Mouse (Mus musculus) yolk sac, embryonic 10.5 days (tissue): ENCODE data around the gene Ercc1.
A peak's percentile ranks its signal among the peaks of the same experiment; 100 is the strongest.

ENCODE experiments used
- DNase-seq: peaks from one replicate; pipeline ENCODE4 v3.0.0-alpha.2; 2017; ENCODE audit warnings: low spot score

Ercc1 gene

GRCm38 (mm10) chr7:19309278-19309883 lies 35.2 kb upstream of the Ercc1 start:
- no peak for DNase-seq

GRCm38 (mm10) chr7:19309884-19310641 lies 34.5 kb upstream of the Ercc1 start, which contains the start of gene Fosb:
Gene Fosb (minus strand): TSS chr7:19310051.
- peak; percentile 95 for DNase-seq

DNA sequence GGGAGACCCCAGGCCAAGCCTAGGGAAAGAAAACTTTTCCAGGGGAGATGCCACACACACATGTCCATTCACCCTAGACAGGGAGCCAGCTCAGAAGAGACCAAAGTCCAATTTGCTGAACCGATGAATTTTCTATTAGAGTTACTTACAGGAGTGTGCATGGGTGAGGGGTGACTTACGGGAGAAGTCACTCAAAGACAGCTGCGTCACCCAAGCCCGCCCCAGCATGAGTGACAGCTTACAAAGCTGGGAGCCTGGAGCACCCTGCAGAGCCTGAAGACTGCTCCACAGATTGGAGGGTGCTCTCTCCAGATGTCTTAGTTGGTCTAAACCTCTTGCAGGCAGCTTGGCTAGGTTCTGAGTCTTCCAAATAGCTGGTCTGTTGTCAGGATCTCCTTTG lies 32.6 kb upstream of the Ercc1 start:
- no peak for DNase-seq

DNA sequence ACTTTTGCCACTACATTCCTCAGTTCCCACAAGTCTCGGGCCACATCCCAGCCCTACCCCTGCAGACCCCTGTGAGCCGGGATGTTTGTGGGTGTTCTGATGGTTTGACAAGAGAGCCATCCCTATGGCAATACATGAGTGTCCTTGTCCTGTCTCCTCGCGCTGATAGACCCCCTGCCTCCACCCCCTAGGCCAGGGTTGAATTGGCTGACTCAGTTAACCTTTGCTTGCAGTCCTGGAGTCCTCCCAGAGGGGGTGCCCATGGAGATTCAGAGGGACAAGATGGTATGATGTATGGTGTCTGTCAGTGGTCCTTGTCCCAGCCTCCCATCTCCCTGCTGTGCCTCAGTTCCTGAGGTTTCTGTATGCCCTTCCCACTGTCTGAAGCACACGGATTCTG lies 30.5 kb upstream of the Ercc1 start:
- DNase-seq: no peak

GRCm38 (mm10) chr7:19316451-19317161 lies 28.0 kb upstream of the Ercc1 start:
- no peak for DNase-seq

GRCm38 (mm10) chr7:19318201-19318600 lies 26.4 kb upstream of the Ercc1 start:
- DNase-seq: no peak

DNA sequence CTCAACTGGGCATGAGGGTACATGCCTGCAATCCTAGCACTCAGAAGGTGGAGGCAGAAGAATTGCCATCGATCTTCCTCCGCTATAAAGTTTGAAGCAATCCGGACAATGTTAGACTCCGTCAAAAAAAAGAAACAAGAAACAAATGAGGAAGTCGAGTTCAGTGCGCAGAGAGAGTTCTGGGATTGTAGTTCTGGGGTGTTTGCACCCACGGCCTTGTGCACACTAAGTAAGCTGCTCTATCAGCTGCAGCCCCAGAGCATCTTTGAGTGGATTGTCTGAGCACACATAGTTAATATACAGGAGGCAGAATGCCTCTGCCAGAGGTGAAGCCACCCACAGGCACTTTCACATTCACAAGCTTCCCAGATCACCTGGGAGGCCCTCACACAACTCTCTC lies 25.9 kb upstream of the Ercc1 start:
- no peak for DNase-seq

GRCm38 (mm10) chr7:19319458-19319857 lies 25.1 kb upstream of the Ercc1 start:
- no peak for DNase-seq

DNA sequence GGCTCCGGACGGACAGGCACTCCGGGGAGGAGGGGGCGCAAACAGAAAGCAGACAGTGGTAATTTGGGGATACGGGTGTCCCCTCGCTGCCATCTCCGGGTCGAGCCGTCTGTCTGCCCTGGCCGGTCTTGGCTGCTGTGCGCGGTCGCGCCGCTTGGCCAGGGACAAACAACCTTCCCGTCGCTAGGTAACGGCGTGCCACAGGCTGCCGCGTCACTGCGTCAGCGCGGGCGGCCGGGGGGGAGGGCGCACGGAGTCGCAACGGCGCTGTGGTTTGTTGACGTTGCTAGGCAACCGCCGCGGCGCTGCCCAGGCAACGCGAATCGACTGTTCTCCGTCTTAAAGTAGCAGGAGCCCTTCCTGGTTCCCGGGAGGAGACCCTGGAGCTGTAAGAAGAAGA lies 24.7 kb upstream of the Ercc1 start:
- peak; percentile 94 for DNase-seq

DNA sequence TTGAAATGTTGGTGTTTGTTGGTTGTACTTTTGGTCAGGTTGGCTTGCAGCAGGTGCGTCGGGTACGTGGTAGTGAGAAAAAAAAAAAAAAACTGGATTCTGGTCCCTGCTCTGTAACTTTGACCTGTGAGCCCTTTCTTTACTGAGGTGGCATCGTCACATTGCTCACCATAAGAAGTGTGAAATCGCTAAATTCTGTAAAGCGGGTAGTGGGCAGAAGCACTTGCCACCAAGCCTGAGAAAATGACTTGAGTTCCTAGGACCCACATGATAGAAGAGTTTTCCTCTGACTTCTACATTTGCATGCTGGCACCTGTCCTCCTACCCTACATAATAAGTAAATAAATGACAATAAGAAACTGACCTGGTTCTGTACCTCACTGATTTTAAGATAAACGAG lies 23.9 kb upstream of the Ercc1 start:
- DNase-seq: no peak

- no peak for DNase-seq
Measured at GRCm38 (mm10) chr7:19321464-19321863, 23.1 kb upstream of the Ercc1 start.

DNA sequence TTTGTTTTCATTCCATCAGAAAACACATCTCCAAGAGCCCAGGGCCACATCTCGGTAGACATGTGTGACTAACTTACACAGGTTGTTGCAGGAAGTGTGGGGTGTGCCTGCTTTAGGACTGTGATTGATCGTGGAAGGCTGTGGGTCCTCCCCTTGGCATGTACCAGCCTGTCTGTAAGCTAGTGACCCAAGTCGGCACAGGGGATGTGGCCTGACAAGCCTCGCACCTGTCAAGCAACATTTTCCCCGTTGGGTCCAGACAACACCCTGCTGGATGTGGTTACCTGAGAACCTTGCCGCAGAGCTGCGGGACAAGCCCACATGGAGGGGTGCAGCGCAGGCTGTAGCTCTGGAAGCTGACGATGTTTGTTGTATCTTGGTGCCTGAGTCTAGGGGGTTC lies 22.1 kb upstream of the Ercc1 start:
- no peak for DNase-seq

DNA sequence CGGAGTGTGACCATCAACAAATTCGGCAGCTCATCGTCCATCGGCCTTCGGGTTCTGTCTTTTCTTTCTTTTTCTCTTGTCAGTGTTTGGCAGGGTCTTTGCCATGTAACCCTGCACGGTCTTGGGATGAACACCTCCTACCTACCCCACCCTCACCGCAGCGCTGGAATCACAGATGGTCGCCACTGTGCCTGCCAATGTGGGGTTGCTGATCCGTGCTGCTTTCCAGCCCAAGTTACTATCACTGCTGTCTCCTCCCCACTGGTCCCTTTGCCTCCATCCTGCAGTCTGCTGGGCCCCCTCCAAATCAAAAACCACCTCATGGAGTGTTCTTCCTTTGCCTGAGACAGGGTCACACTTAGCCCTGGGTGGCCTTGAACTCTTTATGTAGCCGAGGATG lies 20.4 kb upstream of the Ercc1 start:
- DNase-seq: no peak

DNA sequence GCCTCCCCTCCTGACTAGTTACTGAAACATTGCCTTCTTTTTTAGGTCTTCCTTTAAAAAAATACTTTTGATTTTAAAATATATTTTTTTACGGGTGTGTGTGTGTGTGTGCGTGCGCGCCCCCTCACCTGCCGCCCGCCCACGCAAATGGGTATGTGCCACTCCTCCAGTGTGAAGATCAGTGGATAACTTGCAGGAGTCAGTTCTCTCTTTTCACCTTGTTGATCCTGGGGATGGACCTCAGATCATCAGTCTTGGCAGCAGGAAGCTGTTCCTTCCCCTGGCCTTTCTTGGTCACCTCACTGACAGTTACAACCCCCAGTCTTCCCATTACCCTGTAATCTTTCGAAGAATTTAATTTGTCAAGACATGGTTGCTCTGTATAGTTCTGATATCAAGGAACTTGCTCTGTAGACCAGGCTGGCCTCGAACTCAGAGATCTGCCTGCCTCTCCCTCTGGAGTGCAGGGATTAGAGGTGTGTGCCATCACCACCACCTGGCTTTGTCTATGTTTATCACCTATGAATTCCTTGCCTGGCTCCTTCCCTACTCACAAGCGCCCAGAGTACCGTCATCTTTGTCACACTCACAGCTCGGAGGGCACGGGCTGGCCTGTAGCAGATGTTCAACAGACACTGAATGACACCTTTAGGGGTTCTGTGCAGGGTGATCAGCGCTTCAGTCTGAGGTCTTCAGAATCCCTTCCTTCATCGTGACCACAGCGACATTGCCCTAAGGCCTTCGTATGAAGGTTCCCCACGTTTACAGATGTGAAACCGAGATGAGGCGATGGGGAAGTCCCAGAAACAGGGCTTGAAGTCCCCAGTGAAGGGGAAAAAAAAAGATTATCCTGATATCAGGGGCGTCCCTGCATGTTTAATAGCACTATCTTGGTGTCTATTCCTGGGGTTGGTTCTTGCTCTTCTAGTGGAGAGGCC lies 19.0 kb upstream of the Ercc1 start:
- DNase-seq: no peak

- peak; percentile 67 for DNase-seq
Measured at GRCm38 (mm10) chr7:19326359-19326758, 18.2 kb upstream of the Ercc1 start.

DNA sequence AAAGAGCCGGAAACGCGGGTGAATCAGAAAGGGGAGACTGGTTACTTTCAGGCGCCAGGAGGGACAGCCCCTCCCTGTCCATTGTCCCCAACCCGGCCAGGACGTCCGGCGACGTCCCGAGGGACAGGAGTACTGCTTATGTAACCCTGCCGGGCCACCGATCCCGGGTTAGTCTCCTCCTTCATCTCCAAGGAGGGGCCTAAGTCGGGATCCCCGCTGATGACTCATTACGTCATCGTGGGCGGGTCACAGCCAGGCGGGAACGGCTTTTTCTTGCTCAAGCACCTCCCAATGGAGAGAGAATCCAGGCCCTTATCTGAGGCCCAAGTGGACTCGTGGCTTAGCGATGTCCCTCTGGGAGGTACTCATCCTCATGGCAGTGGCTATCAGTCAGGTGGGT lies 17.4 kb upstream of the Ercc1 start:
- DNase-seq: peak; percentile 83

GRCm38 (mm10) chr7:19327782-19328181 lies 16.8 kb upstream of the Ercc1 start:
- no peak for DNase-seq

GRCm38 (mm10) chr7:19328425-19328824 lies 16.2 kb upstream of the Ercc1 start:
- no peak for DNase-seq

GRCm38 (mm10) chr7:19331910-19332309 lies 12.7 kb upstream of the Ercc1 start:
- no peak for DNase-seq

DNA sequence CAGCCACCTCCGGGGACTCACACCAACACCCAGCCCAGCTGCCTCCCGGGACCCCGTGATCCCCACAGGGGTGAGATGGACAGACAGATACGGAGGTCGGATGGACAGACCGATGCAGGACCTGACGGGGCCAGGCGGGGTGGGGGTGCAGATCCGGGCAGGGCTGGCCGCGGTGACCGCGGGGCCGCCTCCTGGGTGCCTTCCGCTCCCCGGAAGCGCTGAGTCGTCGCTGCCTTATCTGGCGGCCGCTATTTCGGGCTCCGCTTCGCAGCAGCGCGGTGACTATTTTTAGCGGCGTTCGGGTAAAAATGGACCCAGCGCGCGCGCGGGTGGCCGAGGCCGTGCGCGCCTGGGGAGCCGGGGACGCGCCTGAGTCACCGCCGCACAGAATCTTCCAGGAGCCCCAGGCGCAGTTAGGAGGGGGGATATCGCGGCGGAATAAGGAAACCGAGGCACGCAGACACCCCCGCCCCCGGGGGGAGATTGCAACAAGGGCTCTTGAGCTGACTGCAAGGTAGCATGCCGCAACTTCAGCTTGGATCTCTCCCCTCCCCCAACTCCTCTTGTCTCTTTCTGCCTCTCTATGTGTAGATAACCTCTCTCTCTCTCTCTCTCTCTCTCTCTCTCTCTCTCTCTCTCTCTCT lies 11.7 kb upstream of the Ercc1 start:
- DNase-seq: peak; percentile 68

GRCm38 (mm10) chr7:19335583-19335982 lies 9.0 kb upstream of the Ercc1 start:
- no peak for DNase-seq

- no peak for DNase-seq
Measured at GRCm38 (mm10) chr7:19337122-19337521, 7.5 kb upstream of the Ercc1 start.
